Mouse (Mus musculus): ENCODE results near the gene Clp1. TPM values are rescaled to one million over a fixed set of nuclear protein-coding genes. Genes with fewer than 3 reads are reported as not detected.
A peak's percentile ranks its signal among the peaks of the same experiment; 100 is the strongest.

Clp1 gene
- total and polyA plus RNA-seq, 2 experiments from 2014 or later, result 12.5 to 12.6 TPM

DNA sequence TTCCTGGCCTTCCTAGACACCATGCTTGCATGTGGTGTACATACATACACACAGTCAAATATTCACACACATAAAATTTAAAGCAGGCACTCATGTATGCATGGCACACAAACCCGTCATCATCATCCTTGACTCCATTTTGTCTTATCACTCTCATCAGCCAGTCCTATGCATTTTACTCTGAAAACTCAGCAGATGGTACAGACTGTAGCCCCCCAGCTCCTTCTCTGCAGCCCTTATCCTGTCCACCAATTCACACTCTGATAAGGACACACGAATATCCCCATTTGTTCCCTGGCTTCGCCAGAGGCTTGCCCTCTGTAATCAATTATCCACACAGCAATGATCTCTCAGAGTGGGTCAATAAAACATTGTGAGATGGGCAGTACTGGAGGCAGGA lies 6.0 kb downstream of the Clp1 start:
- Histone ChIP-seq H3K4me3 (ENCODE audit: low read depth, low read length) (no peak overlapping the region), H3K9me3 (ENCODE audit: low read length) (no peaks in the 10 kb centered on the region), H3K36me3 (ENCODE audit: insufficient read depth, low read length) (peaks cover 12% of the 10 kb centered on the region; the same call in 1 of the 2 replicates), H3K27ac (ENCODE audit: low read depth, low read length) (no peak overlapping the region), H3K27me3 (ENCODE audit: insufficient read depth, low read length) (no peaks in the 10 kb centered on the region), H3K9ac (replicated peaks; ENCODE audit: low read length, poor library complexity, severe bottlenecking) (no peak overlapping the region), H3K4me2 (ENCODE audit: low read depth, low read length, poor library complexity, severe bottlenecking) (no peak overlapping the region), H3K4me1 (ENCODE audit: insufficient read depth, low read length) (0 out of 2 replicates have a peak, but pooled peaks cover 2% of the 10 kb centered on the region)
- no peak for ATAC-seq (ENCODE audit: low FRiP score)
- 75% methylated on average over 3 of the region's 3 CpGs for WGBS
- TF ChIP-seq CTCF (IDR thresholded peaks at IDR 0.05), result no peak
- no peak for DNase-seq (ENCODE audit: low spot score)

DNA sequence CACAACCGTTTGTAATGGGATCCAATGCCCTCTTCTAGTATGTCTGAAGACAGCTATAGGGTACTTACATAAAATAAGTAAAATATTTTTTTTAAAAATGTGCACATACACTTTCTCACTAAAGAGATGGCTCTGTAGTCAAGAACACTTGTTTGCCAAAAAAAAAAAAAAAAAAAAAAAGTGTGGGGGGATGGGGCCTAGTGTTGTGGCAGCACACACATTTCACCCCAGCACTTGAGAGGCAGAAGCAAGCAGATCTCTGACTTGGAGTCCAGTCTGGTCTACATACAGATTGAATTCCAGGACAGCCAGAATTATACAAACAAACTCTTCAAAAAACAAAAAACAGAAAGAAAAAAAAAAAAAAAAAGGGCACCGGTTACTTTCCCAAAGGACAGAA lies 6.4 kb downstream of the Clp1 start:
- ATAC-seq (ENCODE audit: low FRiP score) (no peak), DNase-seq (ENCODE audit: low spot score) (no peak)
- Histone ChIP-seq H3K4me2 (ENCODE audit: low read depth, low read length, poor library complexity, severe bottlenecking) (no peak overlapping the region), H3K27me3 (ENCODE audit: insufficient read depth, low read length) (no peaks in the 10 kb centered on the region), H3K9ac (replicated peaks; ENCODE audit: low read length, poor library complexity, severe bottlenecking) (no peak overlapping the region), H3K27ac (ENCODE audit: low read depth, low read length) (no peak overlapping the region), H3K4me3 (ENCODE audit: low read depth, low read length) (no peak overlapping the region), H3K36me3 (ENCODE audit: insufficient read depth, low read length) (peaks cover 12% of the 10 kb centered on the region; the same call in 1 of the 2 replicates), H3K9me3 (ENCODE audit: low read length) (no peaks in the 10 kb centered on the region), H3K4me1 (ENCODE audit: insufficient read depth, low read length) (no peaks in the 10 kb centered on the region)
- no peak for TF ChIP-seq CTCF (IDR thresholded peaks at IDR 0.05)
- 95% methylated on average over 2 of the region's 2 CpGs for WGBS

DNA sequence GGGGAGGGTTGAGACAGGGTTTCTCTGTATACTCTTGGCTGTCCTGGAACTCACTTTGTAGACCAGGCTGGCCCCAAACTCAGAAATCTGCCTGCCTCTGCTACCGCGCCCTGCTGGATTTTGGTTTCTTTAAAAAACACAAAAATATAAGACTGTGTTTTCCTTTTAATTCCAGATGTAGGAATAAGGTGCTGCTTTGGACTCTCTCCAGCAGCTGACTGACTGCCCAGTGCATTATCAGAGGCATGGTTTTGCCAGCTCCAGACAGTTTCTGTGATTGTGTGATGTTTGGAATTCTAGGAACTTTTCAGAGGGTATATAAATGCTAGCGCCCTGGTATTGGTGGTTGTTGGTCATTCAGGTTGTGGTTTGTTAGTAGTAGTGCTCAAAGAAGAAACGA lies 9.8 kb downstream of the Clp1 start:
- no peak for DNase-seq (ENCODE audit: low spot score)
- Histone ChIP-seq H3K36me3 (ENCODE audit: insufficient read depth, low read length) (peaks cover 4% of the 10 kb centered on the region; the same call in 1 of the 2 replicates), H3K27ac (ENCODE audit: low read depth, low read length) (no peak overlapping the region), H3K4me2 (ENCODE audit: low read depth, low read length, poor library complexity, severe bottlenecking) (no peak overlapping the region), H3K4me3 (ENCODE audit: low read depth, low read length) (no peak overlapping the region), H3K9ac (replicated peaks; ENCODE audit: low read length, poor library complexity, severe bottlenecking) (no peak overlapping the region), H3K27me3 (ENCODE audit: insufficient read depth, low read length) (no peaks in the 10 kb centered on the region), H3K9me3 (ENCODE audit: low read length) (no peaks in the 10 kb centered on the region), H3K4me1 (ENCODE audit: insufficient read depth, low read length) (0 out of 2 replicates have a peak, but pooled peaks cover 6% of the 10 kb centered on the region)
- over 99% methylated on average over 4 of the region's 4 CpGs for WGBS
- ATAC-seq (ENCODE audit: low FRiP score), result no peak
- no peak for TF ChIP-seq CTCF (IDR thresholded peaks at IDR 0.05)

DNA sequence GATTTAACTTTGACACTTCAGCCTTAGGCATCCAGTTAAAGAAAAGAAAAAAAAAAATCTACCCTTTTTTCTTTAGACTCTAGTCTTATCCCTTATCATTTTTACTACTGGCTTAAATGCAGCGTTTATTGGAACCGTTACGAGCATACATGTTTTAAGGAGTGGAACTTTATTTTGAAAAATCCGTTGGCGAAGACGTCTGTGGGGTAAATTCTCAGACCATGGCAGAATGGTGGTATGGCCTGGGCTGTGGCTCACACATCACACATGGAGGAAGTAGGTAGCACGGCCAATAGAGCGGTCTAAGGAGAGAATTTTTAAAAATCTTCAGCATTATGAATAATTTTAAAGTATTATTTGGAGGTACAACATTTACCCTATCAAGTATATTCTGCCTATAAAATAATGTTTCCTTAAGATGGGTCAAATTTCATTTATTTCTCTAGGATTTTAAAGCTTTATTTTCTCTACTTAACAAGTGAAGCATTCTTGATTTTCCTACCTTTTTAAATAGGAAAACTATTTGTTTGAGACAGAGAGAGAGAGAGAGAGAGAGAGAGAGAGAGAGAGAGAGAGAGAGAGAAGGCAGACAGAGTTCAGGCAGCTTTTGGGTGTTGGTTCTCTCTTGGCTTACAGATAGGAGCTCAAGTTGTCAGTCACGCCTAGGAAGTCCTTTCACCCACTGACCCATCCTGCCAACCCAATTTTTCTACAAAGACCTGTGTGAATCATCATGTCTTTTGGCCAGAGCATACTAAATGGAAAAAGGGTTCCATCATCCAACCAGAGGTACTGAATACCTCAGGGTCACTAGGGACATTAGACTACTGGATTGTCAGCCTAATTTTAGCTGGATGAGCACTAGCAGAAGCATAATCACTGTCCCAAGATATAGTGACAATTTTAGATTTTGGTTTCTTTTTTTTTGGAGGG lies 10.5 kb downstream of the Clp1 start:
- Histone ChIP-seq H3K27ac (ENCODE audit: low read depth, low read length) (peak overlapping the region; percentile 91; the same call in 1 of the 2 replicates), H3K4me1 (ENCODE audit: insufficient read depth, low read length) (0 out of 2 replicates have a peak, but pooled peaks cover 6% of the 10 kb centered on the region), H3K36me3 (ENCODE audit: insufficient read depth, low read length) (peaks cover 4% of the 10 kb centered on the region; the same call in 1 of the 2 replicates), H3K9ac (replicated peaks; ENCODE audit: low read length, poor library complexity, severe bottlenecking) (peak overlapping the region; percentile 63), H3K4me2 (ENCODE audit: low read depth, low read length, poor library complexity, severe bottlenecking) (peak overlapping the region; percentile 66), H3K27me3 (ENCODE audit: insufficient read depth, low read length) (no peaks in the 10 kb centered on the region), H3K9me3 (ENCODE audit: low read length) (no peaks in the 10 kb centered on the region), H3K4me3 (ENCODE audit: low read depth, low read length) (peak overlapping the region; percentile 62)
- DNase-seq (ENCODE audit: low spot score) (no peak), ATAC-seq (ENCODE audit: low FRiP score) (no peak)
- WGBS, result 27% methylated on average over 9 of the region's 9 CpGs
- no peak for TF ChIP-seq CTCF (IDR thresholded peaks at IDR 0.05)

DNA sequence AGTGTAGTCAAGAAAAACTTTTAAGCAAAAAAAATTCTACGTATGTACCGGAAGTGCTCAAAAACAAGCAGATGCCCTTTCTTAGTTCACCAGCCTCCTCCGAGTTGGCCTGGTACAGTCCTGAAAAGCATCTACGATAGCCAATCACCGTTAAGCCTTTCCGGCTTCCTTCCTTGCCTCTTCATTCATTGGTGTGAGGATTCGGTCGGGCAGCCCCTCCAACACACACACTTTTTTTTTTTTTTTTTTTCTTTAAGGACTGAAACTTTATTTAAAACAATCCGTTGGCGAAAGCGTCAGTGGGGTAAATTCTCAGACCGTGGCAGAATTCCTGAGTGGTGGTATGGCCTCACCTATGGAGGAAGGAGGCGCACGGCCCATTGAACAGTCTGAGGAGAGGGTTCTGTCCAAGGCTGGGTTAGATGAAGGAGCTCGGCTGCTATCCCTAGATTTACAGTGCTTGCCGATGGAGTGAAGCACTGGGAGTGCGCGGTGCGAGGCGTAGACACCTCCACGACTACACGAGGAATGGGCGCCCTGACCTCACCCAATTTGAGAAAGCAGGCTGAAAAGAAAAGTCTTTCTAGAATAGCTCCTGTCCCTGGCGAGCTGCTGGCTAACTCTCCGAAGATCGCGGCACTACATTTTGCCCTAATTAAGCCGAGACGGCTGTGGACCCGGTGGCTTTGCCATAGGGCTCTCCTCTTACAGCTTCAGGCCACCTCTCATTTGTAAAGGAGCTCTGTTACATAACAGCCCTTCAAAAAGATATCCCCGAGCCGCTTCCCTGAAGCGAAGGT lies 11.4 kb downstream of the Clp1 start:
- H3K4me2 ChIP-seq (ENCODE audit: low read depth, low read length, poor library complexity, severe bottlenecking), result peak overlapping the region; percentile 66
- peak overlapping the region; percentile 91 for H3K27ac ChIP-seq (ENCODE audit: low read depth, low read length)
- H3K9ac ChIP-seq (replicated peaks; ENCODE audit: low read length, poor library complexity, severe bottlenecking), result peak overlapping the region; percentile 63
- WGBS, result under 1% methylated on average over 33 of the region's 33 CpGs
- no peaks in the 10 kb centered on the region for H3K27me3 ChIP-seq (ENCODE audit: insufficient read depth, low read length)
- DNase-seq (ENCODE audit: low spot score), result peak; percentile 98
- ATAC-seq (ENCODE audit: low FRiP score), result peak; percentile 96
- H3K9me3 ChIP-seq (ENCODE audit: low read length), result no peaks in the 10 kb centered on the region
- peak overlapping the region; percentile 62 for H3K4me3 ChIP-seq (ENCODE audit: low read depth, low read length)
- TF ChIP-seq CTCF (IDR thresholded peaks at IDR 0.05), result no peak
- H3K36me3 ChIP-seq (ENCODE audit: insufficient read depth, low read length), result 0 out of 2 replicates have a peak, but pooled peaks cover 3% of the 10 kb centered on the region
- 0 out of 2 replicates have a peak, but pooled peaks cover 6% of the 10 kb centered on the region for H3K4me1 ChIP-seq (ENCODE audit: insufficient read depth, low read length)
